ENCODE assay signal across 18 mouse cellular contexts in the genomic region with DNA sequence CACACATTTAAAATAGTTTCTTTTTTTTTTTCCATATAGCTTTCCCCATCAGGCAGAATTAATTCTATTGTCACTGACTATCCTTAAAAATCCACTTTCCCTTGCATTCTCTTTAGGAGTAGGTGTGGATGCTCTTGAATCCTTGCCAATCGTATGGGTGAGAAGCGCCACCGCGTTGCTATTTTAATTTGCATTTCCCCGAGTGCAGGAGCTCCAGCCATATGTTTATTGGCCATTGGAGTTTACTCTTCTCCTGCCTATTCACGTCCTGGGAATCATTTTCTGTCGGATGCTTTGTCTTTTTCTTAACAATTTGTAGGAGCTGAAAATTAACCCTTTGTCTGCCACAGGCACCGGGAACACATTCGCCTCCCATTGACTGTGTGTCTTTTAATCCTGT. TPM values are rescaled to one million over a fixed set of nuclear protein-coding genes. Genes with fewer than 3 reads are reported as not detected.
DNase-seq lines count a peak whose midpoint lies in the region; ATAC-seq and TF ChIP-seq lines count a peak whose summit lies in the region.
"Had no signal": no experiment of that assay in that cellular context is flagged by ENCODE, and none has a peak within 500 bp of the region (broad histone marks: within the 10 kb centered on the region; RNA-seq: fewer than 3 reads in every experiment).

No protein-coding gene starts in this region.

- no peak overlapping the region for H3K4me3 ChIP-seq in forebrain, embryonic 15.5 days
- H3K4me3 ChIP-seq in midbrain, postnatal 0 days (ENCODE audit: low read depth, low read length) = no peak overlapping the region
- H3K4me3 ChIP-seq: limb, embryonic 13.5 days; liver, embryonic 15.5 days had no signal

- no peak overlapping the region for H3K9ac ChIP-seq in forebrain, embryonic 15.5 days (replicated peaks)
- H3K9ac ChIP-seq in midbrain, postnatal 0 days (replicated peaks; ENCODE audit: low read length, poor library complexity, severe bottlenecking) = no peak overlapping the region
- H3K9ac ChIP-seq: limb, embryonic 13.5 days; liver, embryonic 15.5 days had no signal

- ATAC-seq in frontal cortex, adult (ENCODE audit: low TSS enrichment) = peak; percentile 77
- no peak for ATAC-seq in forebrain, embryonic 15.5 days (replicated peaks)
- no peak for ATAC-seq in midbrain, postnatal 0 days (ENCODE audit: low FRiP score)
- no peak for ATAC-seq in erythroblast, adult 5-6 weeks (replicated peaks; ENCODE audit: low FRiP score, poor library complexity, severe bottlenecking)
- ATAC-seq: intestine, postnatal 0 days had no signal

- no peak for DNase-seq in frontal cortex, postnatal 25 days (ENCODE audit: low spot score in 2 of 2)
- DNase-seq in left cerebral cortex, postnatal 14 days (ENCODE audit: low spot score in 2 of 2) = peak; percentile 48 to 50
- DNase-seq in left cerebral cortex, adult 11 months (ENCODE audit: low spot score) = no peak
- peak; percentile 55 for DNase-seq in midbrain, postnatal 0 days (ENCODE audit: low spot score)
- no peak for DNase-seq in adrenal gland, postnatal 10 days
- DNase-seq: adrenal gland, postnatal 25 days; embryo, embryonic 11 days; gastrocnemius, postnatal 10 days; heart, postnatal 14 days; lung, postnatal 36 days; retina, postnatal 1 day had no signal

- no peak for TF ChIP-seq CTCF in midbrain, postnatal 0 days (IDR thresholded peaks at IDR 0.05)

- peak overlapping the region; percentile 23; the same call in 1 of the 2 replicates for H3K4me2 ChIP-seq in forebrain, embryonic 15.5 days (replicated peaks)
- no peak overlapping the region for H3K4me2 ChIP-seq in midbrain, postnatal 0 days (ENCODE audit: low read depth, low read length, poor library complexity, severe bottlenecking)
- H3K4me2 ChIP-seq: limb, embryonic 13.5 days; liver, embryonic 15.5 days had no signal

- peak overlapping the region; percentile 39 for H3K27ac ChIP-seq in forebrain, embryonic 15.5 days (replicated peaks)
- H3K27ac ChIP-seq in midbrain, postnatal 0 days (ENCODE audit: low read depth, low read length) = no peak overlapping the region
- H3K27ac ChIP-seq: kidney, postnatal 0 days; limb, embryonic 13.5 days; liver, embryonic 15.5 days had no signal

- no peaks in the 10 kb centered on the region for H3K9me3 ChIP-seq in forebrain, embryonic 15.5 days
- H3K9me3 ChIP-seq in midbrain, postnatal 0 days (ENCODE audit: low read length) = no peaks in the 10 kb centered on the region
- H3K9me3 ChIP-seq: liver, embryonic 15.5 days had no signal

- H3K36me3 ChIP-seq in forebrain, embryonic 15.5 days = no peaks in the 10 kb centered on the region
- no peaks in the 10 kb centered on the region for H3K36me3 ChIP-seq in midbrain, postnatal 0 days (ENCODE audit: insufficient read depth, low read length)
- H3K36me3 ChIP-seq: limb, embryonic 13.5 days; liver, embryonic 15.5 days had no signal

- WGBS in forebrain, embryonic 15.5 days = 11% methylated on average over 9 of the region's 9 CpGs
- 20% methylated on average over 9 of the region's 9 CpGs for WGBS in midbrain, postnatal 0 days

- H3K27me3 ChIP-seq in forebrain, embryonic 15.5 days = no peaks in the 10 kb centered on the region
- no peaks in the 10 kb centered on the region for H3K27me3 ChIP-seq in midbrain, postnatal 0 days (ENCODE audit: insufficient read depth, low read length)
- H3K27me3 ChIP-seq: limb, embryonic 13.5 days; liver, embryonic 15.5 days had no signal

- peaks cover 8% of the 10 kb centered on the region for H3K4me1 ChIP-seq in forebrain, embryonic 15.5 days
- no peaks in the 10 kb centered on the region for H3K4me1 ChIP-seq in midbrain, postnatal 0 days (ENCODE audit: insufficient read depth, low read length)
- H3K4me1 ChIP-seq: limb, embryonic 13.5 days; liver, embryonic 15.5 days had no signal

- intact Hi-C loops in left cerebral cortex, postnatal 14 days (cut with DNase I) = no loop called here

RNA-seq across cellular contexts. Expression of gene Mvb12b, which starts 48.0 kb away (rescaled TPM):
- total RNA-seq in left cerebral cortex, postnatal 14 days (2021) = 10 to 100 TPM; 91.3 to 97.1 TPM
- polyA plus RNA-seq in forebrain, embryonic 15.5 days (2015; fragmentation: Nextera tagmentation; extraction: Ambion mirVana) = 75.9 and 85.8 TPM in 2 replicates
- total RNA-seq in midbrain, postnatal 0 days (2014; rRNA removed) = 133 and 155 TPM in 2 replicates
- 48.8 and 68.1 TPM in 2 replicates for polyA plus RNA-seq in midbrain, postnatal 0 days (2015; fragmentation: Nextera tagmentation; extraction: Ambion mirVana)
- total RNA-seq in erythroblast, adult 5-6 weeks (2015; ENCODE audit: low replicate concordance) = 20.3 and 23.8 TPM in 2 replicates
- 17.1 and 17.3 TPM in 2 replicates for total RNA-seq in erythroblast, adult 5-6 weeks (2017; ENCODE audit: low replicate concordance)
- total RNA-seq in adrenal gland, postnatal 10 days (2021) = 10 to 100 TPM; 17.4 to 23.0 TPM

Comparison
In these comparisons a context has a peak if more than half of its experiments do, and no peak if none do; other contexts are left out.
1. DNase-seq: peak in left cerebral cortex, postnatal 14 days (2 of 2) and midbrain, postnatal 0 days (single experiment); none in frontal cortex, postnatal 25 days (0 of 2), left cerebral cortex, adult 11 months (single experiment) and adrenal gland, postnatal 10 days (single experiment).